Mouse (Mus musculus): ENCODE data around the gene Hist1h1b.
"Not testable (repeated sequence)": the region's sequence is repeated elsewhere in the genome, so short reads cannot be mapped to it uniquely, and the experiment has no call there.

Gene Hist1h1b

DNA sequence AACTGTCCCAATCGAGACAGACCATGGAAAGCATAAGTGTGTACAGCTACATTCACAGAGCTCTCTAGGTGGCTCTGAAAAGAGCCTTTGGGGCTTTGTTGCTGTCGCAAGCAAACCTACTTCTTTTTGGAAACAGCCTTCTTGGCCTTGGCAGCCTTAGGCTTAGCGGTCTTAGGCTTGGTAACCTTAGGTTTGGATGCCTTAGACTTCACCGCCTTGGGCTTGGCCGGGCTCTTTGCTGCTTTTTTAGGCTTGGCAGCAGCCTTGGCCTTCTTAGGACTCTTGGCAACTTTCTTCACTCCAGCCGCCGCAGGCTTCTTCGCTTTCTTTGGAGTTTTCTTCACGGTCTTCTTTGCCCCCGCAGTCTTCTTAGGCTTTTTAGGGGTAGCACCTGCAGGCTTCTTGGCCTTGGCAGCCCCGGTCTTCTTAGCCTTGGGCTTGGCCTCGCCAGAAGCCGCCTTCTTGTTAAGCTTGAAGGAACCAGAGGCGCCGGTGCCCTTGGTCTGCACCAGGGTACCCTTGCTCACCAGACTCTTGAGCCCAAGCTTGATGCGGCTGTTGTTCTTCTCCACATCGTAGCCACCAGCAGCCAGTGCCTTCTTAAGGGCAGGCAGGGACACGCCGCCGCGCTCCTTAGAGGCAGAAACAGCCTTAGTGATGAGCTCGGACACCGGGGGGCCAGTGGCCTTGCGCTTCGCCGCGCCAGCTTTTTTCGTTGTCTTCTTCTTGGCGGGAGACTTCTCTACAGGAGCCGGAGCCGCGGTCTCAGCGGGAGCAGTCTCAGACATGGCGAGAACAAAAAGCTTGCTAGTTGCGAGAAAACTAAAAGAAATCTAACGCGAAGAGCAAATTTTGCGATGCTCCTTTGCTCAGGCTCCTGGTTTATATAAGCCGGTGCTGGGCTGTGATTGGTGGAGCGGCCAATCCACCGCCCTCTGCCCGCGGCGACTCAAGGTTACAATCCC lies at the start of gene Hist1h1b:
Gene Hist1h1b, minus strand, starts transcription at position 859 of the 965 bp plus-strand sequence.
- peak; percentile 71 for ATAC-seq (ENCODE audit: insufficient number of reproducible peaks, low FRiP score, low TSS enrichment)

DNA sequence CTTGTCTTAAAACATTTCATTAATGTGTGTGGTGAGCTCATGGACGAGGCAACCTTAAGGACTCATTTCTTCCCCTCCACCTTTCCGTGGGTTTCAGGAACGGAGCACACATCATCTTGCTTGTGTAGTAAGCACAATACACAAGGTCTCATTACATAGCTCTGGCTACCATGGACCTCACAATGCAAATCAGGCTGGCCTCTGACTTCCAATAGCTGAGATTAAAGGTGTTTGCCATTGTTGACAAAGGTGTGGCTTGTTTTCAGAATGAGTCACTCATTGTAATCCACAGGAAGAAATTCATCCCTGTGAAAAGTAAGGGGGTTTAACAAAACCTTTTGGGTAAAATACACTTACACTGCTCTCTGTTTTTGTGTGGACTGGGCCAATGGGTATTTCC lies 48.1 kb upstream of the Hist1h1b start:
- no peak for ATAC-seq (ENCODE audit: insufficient number of reproducible peaks, low FRiP score, low TSS enrichment)

DNA sequence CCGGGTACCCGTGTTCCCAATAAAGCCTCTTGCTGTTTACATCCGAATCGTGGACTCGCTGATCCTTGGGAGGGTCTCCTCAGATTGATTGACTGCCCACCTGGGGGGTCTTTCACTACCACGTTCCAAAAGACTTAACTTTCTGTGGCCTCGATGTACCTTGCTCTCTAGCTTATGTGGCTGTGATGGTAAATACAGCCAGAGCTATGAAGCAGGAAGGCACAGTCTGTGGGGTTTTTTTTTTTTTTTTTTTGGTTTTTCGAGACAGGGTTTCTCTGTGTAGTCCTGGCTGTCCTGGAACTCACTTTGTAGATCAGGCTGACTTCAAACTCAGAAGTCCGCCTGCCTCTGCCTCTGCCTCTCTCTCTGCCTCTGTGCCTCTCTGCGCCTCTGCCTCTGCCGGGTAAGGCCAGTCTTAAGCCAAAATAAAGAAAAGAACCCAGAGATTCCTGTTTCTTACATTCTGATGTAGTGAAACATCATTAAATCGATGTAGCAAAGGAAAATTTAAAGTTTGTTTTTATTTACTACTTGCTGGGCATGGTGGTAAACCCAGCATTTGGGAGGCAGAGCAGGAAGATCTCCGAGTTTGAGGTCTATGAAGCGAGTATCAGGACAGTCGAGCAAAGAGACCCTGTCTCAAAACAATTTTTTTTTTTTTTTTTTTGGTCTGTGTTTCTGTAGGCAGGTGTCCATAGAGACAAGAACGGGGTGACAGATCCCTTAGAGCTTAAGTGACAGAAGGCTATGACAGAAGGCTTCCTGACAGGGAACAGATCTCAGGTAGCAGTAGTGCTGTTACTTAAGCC lies 39.9 kb upstream of the Hist1h1b start:
- ATAC-seq (ENCODE audit: insufficient number of reproducible peaks, low FRiP score, low TSS enrichment) = not testable (repeated sequence)

DNA sequence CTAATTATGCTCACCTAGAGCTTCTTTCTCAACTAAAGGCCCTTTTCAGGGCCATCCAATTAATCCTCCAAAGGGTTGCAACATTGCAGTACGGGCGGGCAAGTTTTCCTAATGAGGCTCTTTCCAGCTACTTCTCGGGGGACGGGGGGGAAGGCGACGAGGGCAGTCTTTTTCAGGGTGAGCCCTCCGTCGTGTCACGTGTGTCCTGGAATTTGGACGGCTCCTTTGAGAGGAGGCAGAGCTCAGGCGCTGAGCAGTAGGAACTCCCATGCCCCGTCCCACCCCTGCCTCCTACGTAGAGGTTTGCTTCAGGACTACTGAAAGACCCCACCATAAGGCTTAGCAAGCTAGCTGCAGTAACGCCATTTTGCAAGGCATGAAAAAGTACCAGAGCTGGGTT lies 31.7 kb upstream of the Hist1h1b start:
- not testable (repeated sequence) for ATAC-seq (ENCODE audit: insufficient number of reproducible peaks, low FRiP score, low TSS enrichment)

DNA sequence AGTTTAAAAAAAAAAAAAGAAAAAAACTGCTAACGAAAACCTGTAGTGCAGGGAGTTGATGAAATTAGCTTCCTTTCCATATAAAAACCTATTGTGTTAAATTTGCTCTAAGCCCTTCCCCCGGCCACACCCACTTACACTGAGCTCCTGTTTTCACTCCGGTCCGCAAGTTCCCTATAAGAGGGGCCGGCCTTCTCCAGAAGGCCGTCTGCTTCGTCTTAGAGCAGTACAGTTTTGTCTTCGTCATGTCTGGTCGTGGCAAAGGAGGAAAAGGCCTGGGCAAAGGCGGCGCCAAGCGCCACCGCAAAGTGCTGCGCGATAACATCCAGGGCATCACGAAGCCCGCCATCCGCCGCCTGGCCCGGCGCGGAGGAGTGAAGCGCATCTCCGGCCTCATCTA lies 31.1 kb upstream of the Hist1h1b start, which contains the start of gene Hist1h4m:
Gene Hist1h4m, plus strand, starts transcription at position 208 of the 400 bp plus-strand sequence.
- ATAC-seq (ENCODE audit: insufficient number of reproducible peaks, low FRiP score, low TSS enrichment) = 0 out of 2 replicates have a peak, but pooled peaks have one; percentile 62

DNA sequence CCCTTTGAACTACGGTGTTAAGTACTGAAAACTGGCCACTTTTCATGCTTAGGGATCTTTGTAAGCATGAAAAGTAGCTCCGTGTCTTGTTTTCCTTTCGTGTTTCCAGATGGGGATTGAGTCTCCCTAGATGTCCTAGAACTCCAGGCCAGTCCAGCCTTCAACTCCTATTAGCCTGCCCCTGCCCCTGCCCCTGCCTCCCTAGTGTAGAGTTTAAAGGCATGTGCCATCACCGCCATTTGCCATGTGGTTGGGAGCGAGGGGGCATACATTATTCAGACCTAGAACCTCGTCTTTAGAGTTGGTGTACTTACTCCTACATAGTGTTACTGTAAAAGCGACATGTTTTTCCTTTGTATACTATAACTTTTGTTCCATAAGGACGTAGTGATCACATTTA lies 30.6 kb upstream of the Hist1h1b start:
- ATAC-seq (ENCODE audit: insufficient number of reproducible peaks, low FRiP score, low TSS enrichment) = 0 out of 2 replicates have a peak, but pooled peaks have one; percentile 22

DNA sequence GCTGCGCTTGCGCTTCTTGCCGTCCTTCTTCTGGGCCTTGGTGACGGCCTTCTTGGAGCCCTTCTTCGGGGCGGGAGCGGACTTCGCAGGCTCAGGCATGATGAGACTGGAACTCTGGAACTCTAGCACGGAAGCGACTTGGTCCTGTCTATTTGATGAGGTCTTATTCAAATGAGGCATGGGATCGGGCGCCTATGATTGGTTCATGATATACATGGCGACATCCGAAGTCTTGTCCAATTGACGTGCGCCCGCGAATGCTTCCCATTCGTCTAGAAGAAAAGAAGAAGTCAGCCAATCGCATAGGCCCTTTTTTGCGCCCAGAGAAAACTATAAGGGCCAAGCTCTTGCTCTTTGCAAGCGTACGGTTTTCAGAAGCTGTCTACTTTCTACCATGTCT lies 29.6 kb upstream of the Hist1h1b start, which contains the start of the genes Hist1h2bq and Hist1h2ao:
Gene Hist1h2bq, minus strand, starts transcription at position 125 of the 400 bp plus-strand sequence.
Gene Hist1h2ao, plus strand, starts transcription at position 393 of the 400 bp plus-strand sequence.
- ATAC-seq (ENCODE audit: insufficient number of reproducible peaks, low FRiP score, low TSS enrichment) = peak; percentile 100

DNA sequence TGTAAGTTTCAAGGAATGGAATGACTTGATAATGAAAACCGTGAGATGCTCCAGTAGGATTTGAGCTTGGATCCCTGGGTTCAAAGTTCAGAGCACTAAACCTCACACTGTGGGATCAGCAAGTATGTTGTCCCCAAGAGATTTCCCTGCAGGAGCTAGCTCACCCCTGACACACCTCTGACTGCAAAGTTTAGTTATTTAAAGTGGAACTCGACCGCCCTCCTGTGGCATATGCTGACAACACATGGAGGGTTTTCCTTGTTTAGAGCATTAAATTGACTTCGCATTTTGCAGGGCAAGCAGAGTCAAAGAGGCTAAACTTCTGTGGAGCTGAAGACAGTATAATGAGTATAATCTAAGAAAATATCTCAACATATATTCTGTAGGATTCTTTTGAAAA lies 22.6 kb upstream of the Hist1h1b start:
- ATAC-seq (ENCODE audit: insufficient number of reproducible peaks, low FRiP score, low TSS enrichment) = not testable (repeated sequence)

DNA sequence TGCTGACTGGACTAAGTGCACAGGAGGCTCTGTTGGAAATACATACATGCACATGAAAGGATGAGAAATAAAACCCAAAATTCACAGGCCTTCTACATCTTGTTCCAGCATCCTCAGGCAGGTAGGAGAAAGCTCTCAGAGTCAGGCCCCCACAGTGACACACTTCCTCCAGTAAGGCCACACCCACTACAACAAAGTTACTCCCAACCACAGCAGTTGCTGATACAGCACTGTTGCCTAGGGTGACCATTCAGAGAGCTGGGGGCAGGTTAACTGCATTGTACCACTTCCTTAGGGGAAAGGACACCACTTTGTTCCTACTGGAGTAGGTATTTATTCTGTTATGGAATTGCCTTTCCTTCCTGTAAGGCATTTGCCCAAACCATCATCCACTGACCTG lies 16.7 kb upstream of the Hist1h1b start:
- ATAC-seq (ENCODE audit: insufficient number of reproducible peaks, low FRiP score, low TSS enrichment) = not testable (repeated sequence)

DNA sequence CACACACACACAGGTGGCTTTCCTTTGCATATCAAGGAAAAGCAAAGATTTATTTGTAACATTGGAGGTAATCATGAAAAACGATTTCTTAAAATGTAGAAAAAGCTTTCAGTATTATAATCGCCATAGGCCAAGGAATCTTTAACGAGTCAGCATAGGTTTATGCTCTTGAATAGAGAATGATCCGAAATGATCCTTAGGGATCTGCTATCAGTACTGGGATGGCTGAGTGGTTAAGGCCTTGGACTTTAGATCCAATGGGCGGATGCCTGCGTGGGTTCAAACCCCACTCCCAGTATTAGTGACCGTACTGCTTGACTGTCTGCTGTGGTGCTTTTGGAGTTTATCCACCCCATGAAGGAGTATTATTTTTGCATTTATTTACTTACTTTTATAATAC lies 15.2 kb upstream of the Hist1h1b start:
- ATAC-seq (ENCODE audit: insufficient number of reproducible peaks, low FRiP score, low TSS enrichment) = no peak

DNA sequence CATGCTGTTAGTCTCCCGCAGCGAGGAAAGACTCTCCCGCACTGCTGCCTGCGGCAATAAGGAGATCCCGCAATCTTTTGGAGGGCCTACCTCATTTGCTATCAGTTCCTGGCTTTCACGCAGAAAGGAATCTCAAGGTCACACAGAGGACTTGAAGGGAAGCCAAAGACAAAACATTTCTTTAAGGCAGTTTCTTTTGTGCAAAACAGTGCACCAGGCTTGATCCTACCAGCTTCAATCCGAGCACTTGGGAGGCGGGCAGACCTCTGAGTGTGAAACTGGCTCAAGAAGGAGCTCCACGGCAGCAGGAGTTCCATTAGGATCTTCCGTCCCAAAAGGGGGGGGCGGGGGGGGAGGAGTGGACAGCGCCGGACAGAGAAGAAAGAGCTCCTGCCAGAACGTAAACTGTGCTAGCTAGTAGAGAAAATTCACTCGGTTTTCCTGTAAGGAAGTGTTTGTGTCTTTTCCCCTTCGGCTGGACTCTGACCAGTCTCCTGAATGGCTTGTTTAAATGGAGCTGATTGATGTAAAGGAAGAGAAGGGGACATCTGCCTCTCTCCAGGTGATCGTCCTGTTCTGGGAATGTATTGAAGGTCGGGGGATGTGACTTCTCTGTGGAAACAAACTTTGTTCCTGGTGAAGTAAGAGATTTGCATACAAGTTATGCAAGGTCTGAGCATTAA lies 10.3 kb upstream of the Hist1h1b start:
- no peak for ATAC-seq (ENCODE audit: insufficient number of reproducible peaks, low FRiP score, low TSS enrichment)

DNA sequence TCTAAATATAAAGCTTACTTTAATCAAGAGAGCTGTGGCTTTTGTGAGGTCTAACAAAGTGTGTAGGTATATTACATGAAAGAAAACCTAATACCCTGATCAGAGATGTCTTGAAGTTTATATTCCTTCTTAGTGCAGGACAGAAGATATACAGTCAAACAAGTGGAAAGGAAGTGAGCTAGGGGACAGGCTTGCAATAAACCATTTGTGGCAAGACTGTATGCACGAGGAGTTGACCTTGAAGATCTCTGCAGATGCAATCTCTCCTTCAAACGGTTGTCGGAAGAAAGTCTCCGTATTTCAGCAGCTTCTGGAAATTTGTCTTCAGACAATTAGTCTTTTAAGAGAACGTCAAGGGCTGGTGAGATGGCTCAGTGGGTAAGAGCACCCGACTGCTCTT lies 9.5 kb upstream of the Hist1h1b start:
- ATAC-seq (ENCODE audit: insufficient number of reproducible peaks, low FRiP score, low TSS enrichment) = no peak

DNA sequence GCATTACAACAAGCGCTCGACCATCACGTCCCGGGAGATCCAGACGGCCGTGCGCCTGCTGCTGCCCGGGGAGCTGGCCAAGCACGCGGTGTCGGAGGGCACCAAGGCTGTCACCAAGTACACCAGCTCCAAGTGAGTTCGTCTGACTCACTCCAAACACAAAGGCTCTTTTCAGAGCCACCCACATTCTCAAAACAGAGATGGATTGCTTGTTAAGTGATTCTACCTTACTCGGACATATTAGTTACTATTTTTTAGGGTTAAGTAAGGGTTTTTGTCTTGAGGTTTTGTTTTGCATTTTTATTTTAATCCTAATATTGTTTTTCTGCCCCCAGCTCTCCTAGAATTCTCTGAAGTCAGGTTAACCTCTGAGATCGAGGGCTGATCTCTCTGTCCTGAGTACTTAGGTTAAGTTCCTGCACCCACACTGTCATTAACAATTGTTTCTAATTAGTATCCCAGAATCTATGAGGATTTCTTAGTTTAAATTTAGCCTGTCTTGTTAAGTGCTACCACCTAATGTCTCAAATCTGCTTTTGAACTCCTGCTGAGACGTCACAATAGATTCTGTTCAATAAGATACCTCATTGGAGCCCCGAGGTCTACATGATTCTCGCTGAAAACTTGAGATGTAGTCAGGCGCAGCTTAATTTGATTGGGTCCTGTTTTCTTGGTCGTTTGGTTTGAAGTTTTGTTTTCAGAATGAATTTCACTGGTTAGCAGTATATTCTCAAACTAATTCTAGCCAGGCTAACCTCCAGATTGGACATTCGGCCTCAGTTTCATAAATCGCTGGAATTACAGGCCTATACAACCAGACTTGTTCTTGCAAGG lies 7.6 kb upstream of the Hist1h1b start:
- ATAC-seq (ENCODE audit: insufficient number of reproducible peaks, low FRiP score, low TSS enrichment) = no peak

DNA sequence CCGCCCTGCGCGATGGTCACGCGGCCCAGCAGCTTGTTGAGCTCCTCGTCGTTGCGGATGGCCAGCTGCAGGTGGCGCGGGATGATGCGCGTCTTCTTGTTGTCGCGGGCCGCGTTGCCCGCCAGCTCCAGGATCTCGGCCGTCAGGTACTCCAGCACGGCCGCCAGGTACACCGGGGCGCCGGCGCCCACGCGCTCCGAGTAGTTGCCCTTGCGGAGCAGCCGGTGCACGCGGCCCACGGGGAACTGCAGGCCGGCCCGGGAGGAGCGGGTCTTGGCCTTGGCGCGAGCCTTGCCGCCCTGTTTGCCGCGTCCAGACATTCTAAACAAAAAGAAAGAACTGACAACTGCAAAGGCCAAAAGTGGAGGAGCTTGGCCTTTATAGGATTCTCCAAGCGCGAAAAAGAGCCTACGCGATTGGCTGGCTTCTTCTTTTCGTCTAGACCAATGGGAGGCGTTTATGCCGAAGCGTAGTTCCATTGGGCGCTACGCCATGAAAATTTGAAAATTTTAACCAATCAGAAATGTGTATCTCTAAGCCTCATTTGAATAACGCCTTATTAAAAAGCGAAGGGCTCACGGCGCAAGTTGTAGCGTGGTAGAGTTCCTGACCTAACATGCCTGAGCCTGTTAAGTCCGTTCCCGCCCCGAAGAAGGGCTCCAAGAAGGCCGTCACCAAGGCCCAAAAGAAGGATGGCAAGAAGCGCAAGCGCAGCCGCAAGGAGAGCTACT lies 6.6 kb upstream of the Hist1h1b start, which contains the start of the genes Hist1h2an and Hist1h2bp:
Gene Hist1h2an, minus strand, starts transcription at position 320 of the 731 bp plus-strand sequence.
Gene Hist1h2bp, plus strand, starts transcription at position 563 of the 731 bp plus-strand sequence.
- peak; percentile 97 for ATAC-seq (ENCODE audit: insufficient number of reproducible peaks, low FRiP score, low TSS enrichment)

DNA sequence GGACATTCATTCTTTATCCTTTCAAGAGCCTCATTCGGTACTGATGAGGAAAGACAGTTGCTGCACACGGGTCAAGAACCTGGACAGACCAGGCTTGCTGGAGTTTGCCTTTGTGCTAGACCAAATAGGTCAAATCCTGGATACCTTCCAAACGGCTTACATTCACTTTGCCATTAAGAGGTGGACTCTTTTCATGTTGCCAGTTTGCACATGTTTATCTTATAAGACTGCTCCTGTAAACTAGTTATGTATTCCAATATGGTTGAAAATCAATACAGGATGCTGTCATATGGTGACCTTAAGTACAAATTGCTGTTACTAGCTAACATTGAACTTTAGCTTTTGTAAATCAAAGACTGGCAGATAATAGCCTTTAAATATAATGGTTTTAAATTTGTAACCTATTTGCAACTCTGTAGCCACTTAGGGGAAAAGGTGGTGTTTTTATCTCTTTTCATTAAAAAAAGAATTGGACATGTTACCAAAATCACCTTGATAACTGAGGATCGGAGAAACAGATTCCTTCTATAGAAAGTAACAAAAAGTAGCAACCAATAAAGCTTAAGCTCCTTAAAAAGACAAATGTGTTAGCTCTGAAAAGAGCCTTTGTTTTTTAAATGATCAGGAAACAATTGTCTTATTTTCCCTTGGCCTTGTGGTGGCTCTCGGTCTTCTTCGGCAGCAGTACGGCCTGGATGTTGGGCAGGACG lies 5.9 kb upstream of the Hist1h1b start:
- no peak for ATAC-seq (ENCODE audit: insufficient number of reproducible peaks, low FRiP score, low TSS enrichment)

DNA sequence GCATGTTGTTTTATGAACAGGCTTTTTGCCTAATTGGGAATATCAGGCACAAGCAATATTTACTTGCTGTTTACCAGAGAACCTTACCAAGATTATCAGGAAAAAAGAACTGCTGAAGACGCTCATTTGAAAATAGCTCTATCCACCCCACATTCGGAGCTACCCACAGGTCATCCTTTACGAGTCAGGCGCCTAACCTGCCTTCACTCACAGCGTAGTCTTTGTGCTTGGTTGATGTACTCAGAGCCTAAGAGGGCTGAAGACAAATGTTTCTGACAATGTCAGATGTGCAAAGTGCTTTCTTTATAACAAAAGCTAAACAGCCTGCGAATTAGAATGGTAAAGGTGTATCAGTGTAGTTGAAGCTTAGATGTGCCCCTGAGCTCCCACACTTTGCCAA lies 3.9 kb upstream of the Hist1h1b start:
- ATAC-seq (ENCODE audit: insufficient number of reproducible peaks, low FRiP score, low TSS enrichment) = no peak

DNA sequence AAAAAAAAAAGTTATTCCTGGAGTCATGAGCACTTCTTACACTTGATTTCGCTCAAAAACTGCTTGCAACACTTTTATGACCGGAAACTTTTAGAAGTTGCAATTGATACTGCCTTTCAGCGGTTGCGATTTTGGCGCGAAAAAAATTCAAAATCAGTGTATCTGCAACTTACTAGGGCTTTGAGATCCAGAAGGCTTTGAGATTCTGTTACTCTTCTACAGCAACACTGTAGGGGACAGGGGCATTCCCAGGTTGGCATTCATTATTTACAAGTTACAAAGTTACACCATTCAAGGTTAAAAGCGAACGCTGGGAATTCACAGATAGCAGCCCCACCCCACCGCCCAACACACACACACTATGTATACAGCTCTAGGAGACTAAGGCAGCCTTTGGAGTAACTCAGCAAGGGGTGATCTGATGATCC lies 3.3 kb upstream of the Hist1h1b start:
- ATAC-seq (ENCODE audit: insufficient number of reproducible peaks, low FRiP score, low TSS enrichment) = no peak

DNA sequence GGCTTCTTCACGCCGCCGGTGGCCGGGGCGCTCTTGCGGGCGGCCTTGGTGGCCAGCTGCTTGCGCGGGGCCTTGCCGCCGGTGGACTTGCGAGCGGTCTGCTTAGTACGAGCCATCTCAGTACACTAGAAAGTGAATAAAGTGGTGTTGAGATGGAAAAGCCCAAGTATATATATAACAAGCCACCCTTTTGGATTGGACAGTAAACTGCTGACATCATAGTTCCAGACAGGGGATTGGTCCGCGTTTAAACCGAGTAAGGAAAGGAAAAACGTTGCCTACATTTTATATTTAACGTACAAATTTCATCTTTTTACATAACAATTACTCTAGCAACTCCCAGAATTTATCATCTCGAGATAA lies 2.8 kb upstream of the Hist1h1b start, which contains the start of gene Hist1h3i:
Gene Hist1h3i, minus strand, starts transcription at position 116 of the 363 bp plus-strand sequence.
- ATAC-seq (ENCODE audit: insufficient number of reproducible peaks, low FRiP score, low TSS enrichment) = peak; percentile 80
